Mouse (Mus musculus) stomach, embryonic 14.5 days (tissue): ENCODE measurements around the gene Frem2. TPM values are rescaled to one million over a fixed set of nuclear protein-coding genes. Genes with fewer than 3 reads are reported as not detected.
A peak's percentile ranks its signal among the peaks of the same experiment; 100 is the strongest.

ENCODE experiments used
- ATAC-seq: fragments of 200-750 bp; cut with Nextera tagmentation; 2 replicates; pipeline ENCODE4 v1.8.0; 2017; ENCODE audit warnings: low read depth, moderate TSS enrichment; ENCODE audit not compliant: insufficient number of reproducible peaks, insufficient read depth, low FRiP score
- H3K27ac ChIP-seq: fragments of 300-500 bp; sonication (generic); 2 replicates; pipeline ENCODE4 v1.5.1; 2014; ENCODE audit warnings: mild to moderate bottlenecking, low read length, moderate library complexity, mixed read lengths
- H3K27me3 ChIP-seq: fragments of 300-500 bp; sonication (generic); 2 replicates; pipeline ENCODE4 v1.6.1; 2014; ENCODE audit warnings: low read length, control low read depth, mixed read lengths; ENCODE audit not compliant: control insufficient read depth, insufficient read depth
- H3K36me3 ChIP-seq: fragments of 300-500 bp; sonication (generic); 2 replicates; pipeline ENCODE4 v1.6.1; 2014; ENCODE audit warnings: mild to moderate bottlenecking, control low read depth, low read length, moderate library complexity, mixed read lengths; ENCODE audit not compliant: control insufficient read depth, insufficient read depth
- H3K4me1 ChIP-seq: fragments of 300-500 bp; sonication (generic); 2 replicates; pipeline ENCODE4 v1.6.1; 2014; ENCODE audit warnings: low read length, control low read depth, mixed read lengths; ENCODE audit not compliant: control insufficient read depth, insufficient read depth
- H3K4me2 ChIP-seq: fragments of 300-500 bp; sonication (generic); replicated peaks from 2 replicates; pipeline ENCODE4 v1.6.1; 2014; ENCODE audit warnings: low read depth, low read length, control low read depth
- H3K4me3 ChIP-seq: fragments of 300-500 bp; sonication (generic); 2 replicates; pipeline ENCODE4 v1.5.1; 2014; ENCODE audit warnings: low read depth, low read length, control low read depth
- H3K9ac ChIP-seq: fragments of 300-500 bp; sonication (generic); replicated peaks from 2 replicates; pipeline ENCODE4 v1.6.1; 2014; ENCODE audit warnings: low read depth, mild to moderate bottlenecking, control low read depth, low read length, moderate library complexity, mixed read lengths
- H3K9me3 ChIP-seq: fragments of 300-500 bp; sonication (generic); 2 replicates; pipeline ENCODE4 v1.6.1; 2016; ENCODE audit warnings: low read depth, low read length, control low read depth; ENCODE audit not compliant: control insufficient read depth
- WGBS: fragments of 180-500 bp; shearing (Covaris S2); extraction: QIAGEN DNeasy Blood & Tissue Kit; methylation state at CpG from one replicate; pipeline ENCODE4 v1.1.7; 2014; 5-methylcytosine and 5-hydroxymethylcytosine counted together
- polyA plus RNA-seq: library from polyadenylated mRNA; unstranded; fragments of >200 nt; fragmentation: Nextera tagmentation; extraction: Ambion mirVana; gene quantifications from 2 replicates; pipeline ENCODE4 v1.2.1, GENCODE M21; 2014

The Frem2 gene
- polyA plus RNA-seq, 1 experiment from 2014 or later: 24.8 TPM

DNA sequence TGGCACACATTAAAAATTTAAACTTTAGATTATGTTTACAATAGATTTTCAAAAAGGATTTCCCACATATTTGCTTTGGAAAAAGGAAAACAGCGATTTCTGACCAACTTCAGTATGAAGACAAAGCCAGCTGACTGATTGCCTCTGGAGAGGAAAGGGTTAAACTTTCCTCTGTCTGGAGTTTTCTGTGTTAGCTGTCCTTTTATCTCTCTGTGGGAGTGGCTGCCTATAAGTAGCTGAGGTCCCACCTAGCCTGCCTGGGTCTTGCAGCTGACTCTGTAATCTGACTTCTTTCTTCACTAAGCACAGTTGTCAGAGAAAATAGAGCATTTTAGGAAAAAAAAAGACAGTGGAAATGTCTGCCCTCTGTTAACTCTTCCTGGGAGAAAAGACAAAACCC, 17.1 kb upstream of the Frem2 start:
- 17% methylated on average over 1 of the region's 1 CpGs for WGBS
- no peak overlapping the region for H3K27ac ChIP-seq
- peak; percentile 81; the same call in 1 of the 2 replicates for ATAC-seq
- H3K36me3 ChIP-seq: no peaks in the 10 kb centered on the region
- no peak overlapping the region for H3K4me3 ChIP-seq
- H3K4me1 ChIP-seq: no peaks in the 10 kb centered on the region
- no peak overlapping the region for H3K4me2 ChIP-seq
- H3K9me3 ChIP-seq: no peaks in the 10 kb centered on the region
- no peak overlapping the region for H3K9ac ChIP-seq
- no peaks in the 10 kb centered on the region for H3K27me3 ChIP-seq

DNA sequence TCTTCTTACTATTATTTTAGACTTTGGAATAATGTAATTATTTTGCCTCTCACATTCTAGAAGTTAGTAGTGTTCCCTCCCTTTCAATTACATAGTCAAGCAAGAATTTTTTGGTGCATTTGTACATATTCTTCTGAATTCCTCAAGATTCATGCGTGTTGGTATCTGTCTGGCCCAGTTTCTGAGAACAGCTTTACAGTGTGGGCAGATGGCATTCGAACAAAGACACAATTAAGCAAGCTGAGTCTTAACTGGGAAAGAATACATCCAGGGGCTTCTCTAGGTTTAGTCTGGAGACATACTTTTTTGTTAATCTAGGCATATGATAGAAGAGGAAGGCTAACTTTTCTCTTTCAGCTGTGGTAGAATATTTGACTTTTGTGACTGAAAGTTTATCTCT, 12.6 kb upstream of the Frem2 start:
- Histone ChIP-seq H3K4me1 (no peaks in the 10 kb centered on the region), H3K27ac (no peak overlapping the region), H3K9ac (no peak overlapping the region), H3K9me3 (no peaks in the 10 kb centered on the region), H3K36me3 (no peaks in the 10 kb centered on the region), H3K4me2 (no peak overlapping the region), H3K4me3 (no peak overlapping the region), H3K27me3 (no peaks in the 10 kb centered on the region)
- 69% methylated on average over 2 of the region's 2 CpGs for WGBS
- no peak for ATAC-seq

DNA sequence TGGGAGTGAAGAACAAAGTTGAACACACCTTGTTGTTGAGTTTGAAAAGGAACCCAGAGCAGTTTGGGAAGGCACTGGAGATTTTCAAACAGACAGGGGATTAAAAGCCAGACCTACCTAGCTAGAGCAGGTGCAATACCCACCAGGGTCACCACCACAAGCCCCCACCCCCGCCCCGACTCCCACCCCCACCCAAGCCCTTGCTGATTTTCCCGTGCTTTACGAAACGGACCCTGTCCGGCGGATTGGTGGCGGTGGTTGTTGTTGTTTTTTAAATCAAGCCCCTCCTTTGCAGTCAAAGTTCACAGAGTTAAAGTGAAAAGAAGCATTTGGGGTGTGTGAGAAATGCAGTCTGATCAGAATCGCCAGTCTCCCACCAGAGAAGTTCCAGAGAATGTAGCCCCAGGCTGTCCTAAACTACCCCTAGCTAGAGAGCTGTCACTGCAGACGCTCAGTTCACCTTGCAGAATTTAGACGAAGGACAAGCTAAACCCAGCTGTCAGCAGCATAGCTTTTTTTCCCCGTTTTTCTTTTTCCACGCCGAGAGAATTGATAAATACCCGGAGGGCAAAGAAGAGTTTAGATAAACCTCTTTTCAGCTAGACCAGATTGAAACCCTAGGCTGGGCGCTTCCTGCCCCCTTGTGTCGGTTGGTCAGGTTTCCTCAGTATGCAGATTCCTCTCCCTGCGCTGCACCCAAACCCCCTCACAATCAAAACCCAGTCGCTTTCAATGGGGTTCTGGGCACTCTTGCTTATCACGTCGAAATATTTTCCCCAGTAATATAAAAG, 784 bp upstream of the Frem2 start:
- 0 out of 2 replicates have a peak, but pooled peaks have one; percentile 29 for ATAC-seq
- Histone ChIP-seq H3K27ac (peak overlapping the region; percentile 74; the same call in 1 of the 2 replicates), H3K4me3 (peak overlapping the region; percentile 59), H3K36me3 (peaks cover 22% of the 10 kb centered on the region), H3K4me2 (peak overlapping the region; percentile 93), H3K27me3 (no peaks in the 10 kb centered on the region), H3K9ac (0 out of 2 replicates have a peak overlapping the region, but pooled peaks have one; percentile 10), H3K9me3 (peaks cover 19% of the 10 kb centered on the region), H3K4me1 (peaks cover 9% of the 10 kb centered on the region)
- under 1% methylated on average over 21 of the region's 21 CpGs for WGBS

DNA sequence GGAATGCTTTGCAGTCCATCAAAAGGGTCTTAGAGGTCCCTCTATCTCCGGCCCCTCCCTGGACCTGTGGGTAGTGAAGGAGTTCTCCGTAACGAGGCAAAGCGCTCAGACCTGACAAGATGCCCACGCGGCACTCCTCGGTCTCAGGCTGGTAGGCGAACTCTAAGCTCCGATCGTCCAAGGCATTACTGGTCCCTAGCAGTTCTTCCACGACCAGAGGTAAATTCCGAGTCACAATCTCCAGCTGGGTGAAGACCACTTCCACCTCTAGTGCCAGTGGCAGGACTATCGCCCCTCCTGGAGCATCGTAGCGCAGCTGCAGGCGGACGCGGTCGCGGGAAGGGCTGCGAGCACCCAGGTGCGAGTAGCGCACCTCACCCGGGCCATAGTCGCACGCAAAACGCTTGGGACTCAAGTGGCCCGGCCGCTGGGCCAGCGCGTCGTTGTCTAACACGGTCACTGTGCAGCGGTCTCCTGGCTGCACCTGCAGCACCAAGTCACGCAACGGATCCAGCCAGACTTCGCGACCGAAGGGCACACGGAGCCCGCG, 752 bp downstream of the Frem2 start:
- peaks cover 27% of the 10 kb centered on the region for H3K36me3 ChIP-seq
- peak overlapping the region; percentile 45 for H3K9ac ChIP-seq
- H3K9me3 ChIP-seq: peaks cover 25% of the 10 kb centered on the region
- H3K27me3 ChIP-seq: no peaks in the 10 kb centered on the region
- under 1% methylated on average over 42 of the region's 42 CpGs for WGBS
- H3K4me3 ChIP-seq: peak overlapping the region; percentile 59
- ATAC-seq: 0 out of 2 replicates have a peak, but pooled peaks have one; percentile 12
- peak overlapping the region; percentile 93 for H3K4me2 ChIP-seq
- H3K27ac ChIP-seq: peak overlapping the region; percentile 74; the same call in 1 of the 2 replicates
- peaks cover 9% of the 10 kb centered on the region for H3K4me1 ChIP-seq

DNA sequence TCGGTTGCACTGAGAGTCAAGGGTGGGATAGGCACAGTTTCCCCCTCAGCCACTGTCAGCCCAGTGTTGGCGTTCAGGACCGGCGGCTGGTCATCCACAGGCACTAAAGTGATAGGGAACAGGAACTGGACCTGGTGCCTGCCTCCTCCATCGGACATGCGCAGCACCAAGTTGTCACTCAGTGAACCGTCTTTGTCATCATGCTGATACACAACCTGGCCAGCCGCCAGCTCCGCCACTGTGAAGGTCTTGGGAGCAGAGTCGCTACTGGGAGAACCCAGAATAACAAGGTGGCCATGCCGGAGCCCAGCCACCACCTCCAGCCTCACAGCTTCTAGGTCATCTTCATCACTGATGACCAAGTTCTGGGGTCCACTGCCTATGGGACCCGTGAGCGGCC, 1.8 kb downstream of the Frem2 start:
- no peak for ATAC-seq
- peaks cover 27% of the 10 kb centered on the region for H3K36me3 ChIP-seq
- H3K27me3 ChIP-seq: no peaks in the 10 kb centered on the region
- peaks cover 9% of the 10 kb centered on the region for H3K4me1 ChIP-seq
- peak overlapping the region; percentile 59; the same call in 1 of the 2 replicates for H3K4me3 ChIP-seq
- H3K9me3 ChIP-seq: peaks cover 25% of the 10 kb centered on the region
- peak overlapping the region; percentile 93 for H3K4me2 ChIP-seq
- H3K27ac ChIP-seq: no peak overlapping the region
- 84% methylated on average over 13 of the region's 13 CpGs for WGBS
- H3K9ac ChIP-seq: no peak overlapping the region

DNA sequence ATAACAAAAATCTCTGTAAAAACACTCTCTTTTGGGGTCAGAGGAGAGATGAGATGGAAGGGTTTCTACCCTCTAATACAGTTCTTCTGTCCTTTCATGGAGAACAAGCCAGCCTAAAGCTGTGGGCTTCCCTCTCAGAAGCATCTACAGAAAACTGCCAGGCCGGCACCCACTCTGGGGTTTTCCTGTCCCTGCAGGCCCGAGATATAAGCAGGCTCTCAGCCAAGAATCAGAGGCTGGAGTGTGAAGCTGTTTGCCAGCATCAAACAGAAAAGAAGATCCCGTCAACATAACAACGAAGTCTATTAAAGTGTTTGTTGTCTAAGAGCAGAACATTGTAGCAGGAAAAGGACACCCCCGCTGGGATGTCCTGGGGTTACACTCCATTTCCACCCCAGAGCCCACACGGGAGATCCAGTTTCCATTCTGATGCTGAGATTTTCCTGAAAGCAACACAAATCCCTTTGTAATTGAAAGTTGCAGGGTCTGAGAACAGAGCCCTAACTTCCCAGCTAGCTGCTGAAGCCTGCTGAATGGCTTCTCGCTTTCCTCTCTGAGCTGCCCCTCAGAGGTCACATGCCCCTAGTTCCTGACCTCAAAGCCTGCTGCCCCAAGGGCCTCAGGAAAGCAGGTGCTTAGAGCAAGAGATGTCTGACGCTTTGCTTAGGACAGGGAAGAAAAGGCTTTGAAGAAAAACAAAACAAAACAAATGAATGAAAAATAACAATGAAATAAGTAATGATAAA, 7.0 kb downstream of the Frem2 start:
- no peaks in the 10 kb centered on the region for H3K27me3 ChIP-seq
- H3K9ac ChIP-seq: no peak overlapping the region; the same call in 1 of the 2 replicates
- no peak overlapping the region for H3K4me3 ChIP-seq
- peak overlapping the region; percentile 41; the same call in 1 of the 2 replicates for H3K27ac ChIP-seq
- H3K4me1 ChIP-seq: no peaks in the 10 kb centered on the region
- ATAC-seq: no peak
- peaks cover 29% of the 10 kb centered on the region for H3K36me3 ChIP-seq
- 12% methylated on average over 8 of the region's 8 CpGs for WGBS
- peaks cover 25% of the 10 kb centered on the region for H3K9me3 ChIP-seq
- peak overlapping the region; percentile 28 for H3K4me2 ChIP-seq

DNA sequence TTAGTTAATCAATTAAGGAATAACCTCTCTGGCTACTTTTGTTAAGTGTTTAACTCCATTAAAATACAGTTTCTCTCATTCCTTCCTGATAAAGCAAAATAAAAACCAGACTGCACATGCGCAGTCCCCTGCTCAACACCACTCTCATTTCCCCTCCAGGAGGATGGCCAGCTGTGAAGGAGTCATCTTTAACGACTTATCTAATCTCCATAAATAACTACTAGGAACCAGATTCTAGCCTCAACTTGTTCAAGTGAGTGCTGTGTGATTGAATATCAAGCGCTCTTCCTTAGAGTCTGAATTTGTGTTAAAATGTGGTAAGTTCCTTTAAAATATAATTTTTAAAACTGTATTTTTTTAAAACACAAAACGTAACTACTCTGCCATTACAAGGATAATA, 7.7 kb downstream of the Frem2 start:
- Histone ChIP-seq H3K27ac (no peak overlapping the region), H3K4me2 (no peak overlapping the region), H3K9me3 (peaks cover 21% of the 10 kb centered on the region), H3K36me3 (peaks cover 21% of the 10 kb centered on the region), H3K9ac (no peak overlapping the region), H3K27me3 (no peaks in the 10 kb centered on the region), H3K4me1 (no peaks in the 10 kb centered on the region), H3K4me3 (no peak overlapping the region)
- no peak for ATAC-seq
- WGBS: 57% methylated on average over 4 of the region's 4 CpGs

DNA sequence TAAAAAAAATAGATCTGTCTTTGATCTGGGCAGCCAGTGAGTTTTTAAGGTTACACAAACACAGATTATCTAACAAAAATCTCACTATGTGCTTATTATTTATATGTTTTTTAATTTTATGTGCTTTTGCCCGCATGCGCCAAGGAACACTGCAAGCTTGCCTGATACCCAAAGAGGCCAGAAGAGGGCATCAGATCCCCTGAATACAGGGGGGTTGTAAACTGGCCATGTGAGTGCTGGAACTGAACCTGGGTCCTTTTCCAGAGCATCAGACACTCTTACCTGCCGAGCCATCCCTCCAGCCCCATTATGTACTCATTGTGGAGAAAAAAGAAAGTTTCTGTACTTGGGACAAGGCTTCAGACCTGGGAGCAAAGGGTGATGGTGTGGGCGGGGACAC, 8.3 kb downstream of the Frem2 start:
- no peak for ATAC-seq
- H3K4me1 ChIP-seq: no peaks in the 10 kb centered on the region
- peaks cover 16% of the 10 kb centered on the region for H3K9me3 ChIP-seq
- H3K9ac ChIP-seq: no peak overlapping the region
- 89% methylated on average over 4 of the region's 4 CpGs for WGBS
- peaks cover 16% of the 10 kb centered on the region for H3K36me3 ChIP-seq
- H3K27me3 ChIP-seq: no peaks in the 10 kb centered on the region
- no peak overlapping the region for H3K4me2 ChIP-seq
- no peak overlapping the region for H3K4me3 ChIP-seq
- no peak overlapping the region for H3K27ac ChIP-seq
